Mouse (Mus musculus): ENCODE results near the gene Fntb.

The Fntb gene

DNA sequence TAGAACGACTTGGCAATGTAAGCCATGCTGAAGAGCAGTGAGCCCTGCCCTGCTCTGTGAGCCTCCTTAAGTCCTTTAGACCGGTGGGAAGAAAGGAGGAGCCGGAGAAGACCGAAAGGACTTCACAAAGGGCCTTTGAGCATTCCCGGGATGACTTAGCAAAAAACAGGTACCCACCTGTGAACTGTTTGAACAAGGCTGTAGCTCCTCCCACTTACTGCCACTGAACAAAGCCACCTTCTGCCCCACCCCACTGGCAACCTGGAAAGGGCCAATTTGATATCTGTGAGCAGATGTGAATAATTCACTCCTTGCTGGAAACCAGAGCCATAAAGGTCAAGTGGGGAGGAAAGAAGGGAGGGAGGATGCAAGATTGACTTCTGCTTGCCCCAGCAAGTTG lies 30.0 kb downstream of the Fntb start, which contains the start of gene Gpx2:
TSS of gene Gpx2 (minus strand) at position 205 of the 400 bp plus-strand sequence.
- no peak for DNase-seq (ENCODE audit: extremely low spot score)

DNA sequence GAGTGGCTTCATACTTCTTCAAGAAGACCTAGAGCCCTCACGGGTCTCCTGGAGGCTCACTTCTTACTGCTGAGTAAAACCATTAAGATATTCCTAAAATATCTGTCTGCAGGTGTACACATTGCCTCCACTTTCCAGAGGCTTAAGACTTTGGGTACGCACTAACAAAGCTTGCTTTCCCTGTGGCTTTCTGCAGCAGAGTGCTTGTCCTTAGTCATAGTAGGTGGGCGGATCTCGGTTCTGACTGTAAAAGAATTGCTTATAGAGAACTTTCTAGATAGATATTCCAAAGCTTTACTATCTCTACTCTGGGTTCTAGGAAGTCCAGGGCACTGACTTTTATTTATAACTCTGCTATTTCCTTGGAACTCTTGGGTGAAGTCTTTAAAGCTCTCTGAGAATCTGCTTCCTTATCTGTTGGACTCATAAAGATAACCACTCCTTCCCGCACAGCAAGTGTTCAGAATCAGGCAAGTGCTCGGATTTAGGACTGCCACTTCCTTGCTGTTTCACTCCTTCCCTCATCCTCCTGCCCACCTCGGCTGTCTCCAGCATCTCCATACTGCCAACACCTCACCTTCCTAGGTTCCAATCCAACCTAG lies 31.6 kb downstream of the Fntb start:
- DNase-seq (ENCODE audit: extremely low spot score) = no peak

DNA sequence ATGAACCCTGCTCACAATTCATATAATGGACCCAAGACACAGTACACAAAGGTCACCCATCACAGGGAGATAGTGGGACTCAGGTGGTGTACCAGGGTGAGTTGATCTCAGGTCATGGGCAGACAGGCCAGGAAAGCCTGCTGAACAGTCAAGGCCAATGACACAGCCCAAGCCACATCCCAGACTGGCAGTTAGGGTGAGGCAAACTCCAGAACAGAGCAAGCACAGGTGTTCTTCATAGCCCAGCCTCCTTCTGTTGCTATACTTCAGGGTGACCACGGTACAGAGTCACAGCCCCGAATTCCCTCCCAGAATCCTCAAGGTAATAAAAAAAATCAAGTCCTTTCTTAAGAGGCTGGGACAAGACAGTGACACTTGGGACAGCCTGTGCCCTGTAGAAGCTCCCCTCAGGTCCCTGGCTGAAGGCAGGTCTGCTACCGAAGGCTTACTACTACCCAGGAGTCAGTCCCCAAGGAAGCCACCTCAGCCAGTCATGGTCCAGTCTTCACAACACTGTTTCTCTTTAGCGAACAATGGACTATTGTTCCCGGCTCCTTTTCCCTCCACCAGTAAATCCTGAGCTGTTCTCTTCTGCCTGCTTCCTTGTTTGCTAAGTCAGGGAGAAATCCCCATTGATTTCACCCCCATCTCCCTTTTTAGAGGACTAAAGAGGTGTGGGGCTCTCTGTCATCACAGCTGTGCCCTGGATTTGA lies 32.8 kb downstream of the Fntb start:
- no peak for DNase-seq (ENCODE audit: extremely low spot score)

DNA sequence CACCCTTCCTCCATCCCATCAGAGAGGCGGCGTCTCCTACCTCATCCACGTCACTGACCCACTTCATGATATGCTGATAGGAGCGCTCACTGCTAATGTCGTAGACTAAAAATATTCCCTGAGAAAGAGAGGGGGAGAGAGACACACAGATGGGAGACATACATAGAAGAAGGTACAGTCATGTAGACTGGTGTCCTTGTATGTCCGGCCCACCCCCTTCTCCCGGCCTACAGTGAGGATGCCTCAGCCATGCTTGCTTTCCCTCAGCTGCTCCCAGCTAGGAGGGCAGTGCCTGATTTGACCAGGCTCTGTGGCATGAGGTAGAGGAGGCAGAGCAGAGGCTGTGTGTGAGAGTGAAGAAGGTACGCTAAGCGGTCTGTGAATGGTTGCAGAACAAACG lies 37.6 kb downstream of the Fntb start:
- DNase-seq (ENCODE audit: extremely low spot score) = no peak

DNA sequence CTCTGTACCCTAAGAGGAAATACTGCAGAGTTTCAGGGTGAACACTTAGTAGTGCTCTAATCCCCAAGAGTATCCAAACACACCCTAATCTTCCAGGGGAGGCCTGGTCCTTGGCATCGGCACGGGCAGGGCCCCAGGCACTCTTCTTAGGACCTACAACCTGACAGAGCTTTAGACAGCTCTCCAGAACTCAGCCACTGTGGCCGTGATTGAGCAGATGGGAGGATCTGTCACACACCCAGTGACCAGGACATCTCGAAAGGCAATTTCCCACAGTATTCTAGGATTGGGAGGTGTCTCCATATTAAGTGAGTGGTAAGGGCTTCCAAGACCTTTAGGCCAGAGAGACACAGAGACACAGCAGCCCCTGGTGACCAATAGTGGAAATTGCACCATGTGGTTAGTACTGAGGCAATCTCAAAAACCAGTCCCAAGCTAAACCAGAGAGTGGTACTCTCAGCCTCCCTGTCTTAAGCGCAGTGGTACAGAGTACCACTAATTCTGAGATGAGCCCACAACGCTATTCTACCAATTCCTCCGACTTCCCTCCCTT lies 38.4 kb downstream of the Fntb start:
- DNase-seq (ENCODE audit: extremely low spot score) = peak; percentile 60

DNA sequence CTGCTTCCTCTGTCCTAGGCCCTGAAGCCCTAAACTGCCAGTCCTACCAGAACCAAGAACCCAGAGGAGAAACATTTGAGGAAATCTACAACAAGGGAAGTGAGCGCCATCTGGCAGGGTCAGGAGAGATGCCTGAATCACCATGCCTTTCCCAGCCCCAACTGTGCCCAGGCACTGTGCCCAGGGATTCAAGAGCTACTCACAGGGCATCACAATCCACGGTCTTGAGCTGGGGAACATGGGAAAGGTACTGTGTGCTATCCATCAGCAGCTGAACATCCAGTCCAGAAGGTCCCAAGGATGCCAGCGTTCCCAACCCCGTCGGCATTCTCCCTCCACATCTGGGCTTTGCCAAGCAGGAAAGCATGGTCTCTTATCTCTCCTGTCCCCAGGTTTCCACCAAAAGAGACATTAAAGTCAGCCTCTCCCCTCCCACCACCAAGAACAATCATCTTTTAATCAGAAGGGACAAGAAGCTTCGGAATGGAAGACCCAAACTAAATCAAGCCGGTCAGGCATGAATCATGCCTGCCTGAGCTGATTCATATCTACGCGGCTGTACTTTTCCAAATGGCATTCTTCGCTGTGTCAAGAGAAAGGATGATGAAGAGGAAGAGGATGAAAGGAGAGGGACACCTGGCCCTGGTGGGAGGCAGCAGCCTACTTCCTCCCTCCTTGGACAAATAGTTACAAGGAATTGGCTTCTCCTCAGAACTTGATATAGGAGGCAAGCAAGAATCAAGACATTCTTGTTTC lies 39.8 kb downstream of the Fntb start:
- DNase-seq (ENCODE audit: extremely low spot score) = no peak

DNA sequence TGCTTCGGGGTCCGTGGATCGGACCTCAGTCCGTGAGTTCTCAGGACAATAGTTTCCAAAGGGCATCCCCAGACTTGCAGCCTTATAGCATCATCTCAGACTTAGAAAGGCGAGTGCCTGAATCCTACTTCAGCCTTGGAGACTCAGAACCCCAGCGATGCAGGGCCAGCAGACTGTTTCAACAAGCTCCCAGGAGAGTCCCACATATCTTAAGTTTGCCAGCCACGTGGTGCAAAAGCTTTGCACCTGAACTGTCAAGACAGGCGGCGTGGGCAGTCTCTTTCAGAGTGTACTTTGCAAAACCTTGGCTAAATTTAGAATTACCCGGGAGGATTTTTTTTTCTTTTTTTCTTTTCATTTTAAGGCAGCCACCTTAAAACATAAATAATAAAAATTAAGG lies 42.4 kb downstream of the Fntb start:
- no peak for DNase-seq (ENCODE audit: extremely low spot score)

DNA sequence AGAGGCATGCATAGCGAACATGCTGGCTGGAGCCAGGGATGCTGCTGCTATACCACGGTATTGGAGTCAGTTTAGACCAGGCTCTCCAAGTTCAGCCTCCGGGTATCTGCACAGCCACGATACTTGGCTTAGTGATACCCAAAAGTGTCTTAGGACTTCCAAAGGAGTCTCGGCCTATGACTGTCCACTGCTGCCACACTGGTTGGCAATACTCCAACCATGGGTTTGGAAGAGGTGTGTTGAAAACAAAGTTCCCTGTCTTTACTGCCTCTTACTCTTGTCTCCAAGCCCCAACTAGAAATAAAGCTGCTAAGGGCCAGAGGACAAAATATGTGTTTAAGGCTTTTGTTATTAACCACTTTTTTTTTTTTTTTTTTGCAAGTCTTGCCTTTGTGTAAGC lies 45.1 kb downstream of the Fntb start:
- no peak for DNase-seq (ENCODE audit: extremely low spot score)

DNA sequence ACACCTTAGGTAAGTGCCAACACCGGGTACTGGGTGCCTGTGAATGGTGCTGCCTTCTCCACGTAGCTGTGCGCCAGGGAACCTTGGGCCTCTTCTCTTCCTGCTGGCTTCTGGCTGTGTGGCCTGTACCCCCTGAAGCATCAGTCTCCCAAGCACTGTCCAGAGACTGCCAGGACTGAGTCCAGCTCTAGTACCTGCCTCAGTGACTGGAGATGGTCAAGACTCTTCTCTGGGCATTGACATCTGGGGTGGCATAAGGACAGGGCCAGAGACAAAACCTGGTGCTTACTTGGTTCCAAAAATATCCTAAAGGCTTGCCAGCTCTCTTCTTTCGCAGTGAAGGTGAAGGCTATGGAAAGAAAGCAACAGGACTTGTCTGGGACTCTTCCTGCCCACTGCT lies 45.6 kb downstream of the Fntb start:
- DNase-seq (ENCODE audit: extremely low spot score) = no peak

DNA sequence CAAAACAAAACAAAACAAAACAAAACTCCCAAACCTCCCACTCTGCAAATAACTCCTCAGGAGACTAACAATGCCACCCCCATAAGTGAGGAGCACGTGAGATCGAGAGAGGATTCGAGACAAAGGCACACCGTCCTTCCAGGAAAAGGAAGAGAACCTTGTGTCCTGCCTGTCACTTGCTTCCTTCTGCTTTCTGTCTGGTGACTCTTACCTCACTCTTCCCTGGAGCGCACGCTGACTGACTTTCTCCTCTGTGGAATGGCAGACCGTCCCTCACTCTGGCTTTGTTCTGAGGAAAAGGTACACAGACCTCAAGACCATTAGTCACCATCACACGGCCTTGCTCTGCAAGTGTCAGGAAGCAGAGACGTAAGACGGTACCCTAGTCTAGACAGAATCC lies 48.2 kb downstream of the Fntb start:
- DNase-seq (ENCODE audit: extremely low spot score) = no peak

DNA sequence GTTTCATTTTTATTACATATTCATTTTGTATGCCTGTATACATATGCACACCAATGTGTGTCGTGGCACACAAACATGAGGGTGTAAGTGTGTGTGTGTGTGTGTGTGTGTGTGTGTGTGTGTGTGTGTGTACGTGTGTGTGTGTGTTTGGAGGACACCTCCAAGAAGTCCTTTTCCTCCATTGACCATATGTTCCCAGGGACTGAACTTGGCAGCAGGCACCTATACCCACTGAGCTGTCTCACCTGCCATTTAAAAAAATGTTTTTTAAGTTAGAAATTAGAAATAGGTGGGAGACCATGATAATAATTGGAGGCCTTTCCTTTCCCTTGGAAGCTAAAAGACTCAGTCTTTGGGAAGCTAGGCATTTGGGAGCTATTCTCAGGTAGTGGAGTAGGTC lies 48.7 kb downstream of the Fntb start:
- DNase-seq (ENCODE audit: extremely low spot score) = no peak

DNA sequence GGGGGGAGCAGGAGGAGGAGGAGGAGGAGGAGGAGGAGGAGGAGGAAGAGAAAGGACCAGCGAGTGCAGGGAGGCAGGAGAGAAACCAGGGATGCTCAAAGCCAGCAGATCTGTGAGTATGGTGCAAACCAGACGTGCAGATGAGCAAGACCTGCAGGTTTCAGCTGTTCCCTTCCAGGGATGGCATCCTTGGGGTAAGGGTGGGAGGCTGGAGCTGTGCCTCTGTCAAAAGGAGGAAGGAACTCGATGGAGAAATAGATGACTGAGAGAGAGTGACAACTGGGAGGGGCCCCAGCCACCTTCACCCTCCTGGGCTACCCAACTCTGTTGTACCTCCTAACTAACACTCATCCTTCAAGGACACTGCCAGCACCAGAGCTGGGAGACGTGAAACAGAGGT lies 51.3 kb downstream of the Fntb start:
- no peak for DNase-seq (ENCODE audit: extremely low spot score)

DNA sequence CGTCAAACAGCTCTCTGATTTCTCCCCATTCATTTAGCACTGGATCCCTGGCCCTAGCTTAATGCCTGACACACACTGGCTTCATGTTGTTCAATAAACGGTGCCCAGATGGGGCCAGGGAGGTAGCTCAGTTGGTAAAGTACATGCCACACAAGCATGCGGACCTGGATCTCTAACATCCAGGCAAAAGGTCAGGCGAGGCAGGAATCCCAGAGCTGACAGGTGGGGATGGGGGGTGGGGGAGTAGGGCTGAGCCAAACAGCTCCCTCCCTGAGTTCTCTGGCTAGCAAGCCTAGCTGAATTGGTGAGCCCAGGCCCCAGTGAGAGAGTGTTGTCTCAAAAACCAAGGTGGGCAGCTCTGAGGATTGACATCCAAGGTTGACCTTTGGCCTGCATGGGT lies 51.8 kb downstream of the Fntb start:
- no peak for DNase-seq (ENCODE audit: extremely low spot score)

DNA sequence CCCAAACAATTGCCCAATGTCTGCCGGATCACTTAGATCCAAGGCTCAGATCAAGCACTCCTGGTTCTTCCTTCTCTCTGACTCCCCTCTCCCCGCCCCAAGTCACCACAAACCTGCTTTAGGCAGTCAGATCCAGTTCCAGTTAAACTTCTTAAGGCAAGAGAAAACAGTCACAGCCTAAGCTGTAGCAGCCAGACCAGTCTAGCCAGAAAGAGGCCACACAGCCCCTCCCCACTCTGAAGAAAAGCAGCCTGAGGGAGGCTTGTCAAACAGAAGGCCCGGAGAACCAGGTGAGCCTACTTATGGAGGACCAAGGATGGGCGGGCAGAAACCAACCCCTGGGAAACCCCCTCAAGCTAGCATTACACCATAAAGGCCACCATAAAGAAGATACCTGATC lies 52.7 kb downstream of the Fntb start:
- peak; percentile 27 for DNase-seq (ENCODE audit: extremely low spot score)

DNA sequence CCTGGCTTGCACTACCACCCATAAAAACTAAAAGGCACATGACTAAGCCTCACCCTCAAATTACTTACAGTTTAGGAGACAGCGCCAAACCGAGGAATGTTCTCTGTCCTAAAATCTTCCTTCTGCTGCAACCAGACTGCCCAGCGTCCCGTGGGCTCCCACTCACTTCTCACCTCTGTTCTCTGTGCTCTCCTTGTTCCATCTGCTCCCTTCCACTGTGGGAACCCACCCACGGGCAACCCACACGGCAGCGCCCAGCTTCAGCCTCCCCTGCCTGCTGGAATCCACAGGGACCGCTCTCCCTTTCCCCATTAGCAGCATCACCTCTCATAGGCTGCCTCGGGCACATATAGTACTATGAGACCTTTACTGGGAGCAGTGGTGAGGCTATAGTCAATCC lies 53.5 kb downstream of the Fntb start:
- no peak for DNase-seq (ENCODE audit: extremely low spot score)

DNA sequence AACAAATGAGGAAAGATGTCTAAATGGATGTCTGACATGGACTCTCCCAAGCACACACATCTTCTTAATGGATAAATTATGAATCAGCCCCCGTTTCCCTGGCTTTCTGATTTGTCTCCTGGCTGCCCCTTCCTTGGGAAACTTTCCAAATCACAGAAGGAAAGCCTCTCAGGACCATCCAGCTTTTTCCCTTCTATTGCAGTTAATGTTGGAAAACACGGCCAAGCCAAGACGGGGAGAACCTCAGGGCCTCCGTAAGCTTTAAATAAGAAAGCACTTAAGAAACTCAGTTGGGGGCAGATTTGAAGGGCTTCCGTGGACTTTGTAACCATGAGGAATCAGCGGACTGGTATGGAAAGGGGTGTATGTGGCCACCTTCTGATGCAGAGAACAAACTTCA lies 54.4 kb downstream of the Fntb start:
- DNase-seq (ENCODE audit: extremely low spot score) = no peak

DNA sequence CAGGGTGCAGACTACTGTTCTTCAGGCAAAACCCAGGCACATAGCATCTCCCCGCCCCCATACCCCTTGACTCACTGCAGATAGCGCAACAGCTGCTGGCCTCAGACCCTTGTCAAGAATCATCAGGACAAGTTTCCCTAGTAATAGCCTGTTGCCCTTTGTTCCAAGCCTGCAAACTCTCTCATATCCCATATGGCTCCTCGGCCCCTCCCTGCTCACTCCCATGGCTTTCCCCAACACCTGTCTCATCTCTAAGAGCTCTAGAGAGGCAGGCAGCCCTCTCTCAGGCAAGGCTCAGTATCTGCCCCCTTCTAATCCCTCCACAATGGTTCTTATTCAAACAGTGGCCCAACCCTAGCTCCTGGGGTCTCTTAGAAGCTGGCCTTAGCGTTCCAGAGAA lies 55.2 kb downstream of the Fntb start:
- DNase-seq (ENCODE audit: extremely low spot score) = no peak

DNA sequence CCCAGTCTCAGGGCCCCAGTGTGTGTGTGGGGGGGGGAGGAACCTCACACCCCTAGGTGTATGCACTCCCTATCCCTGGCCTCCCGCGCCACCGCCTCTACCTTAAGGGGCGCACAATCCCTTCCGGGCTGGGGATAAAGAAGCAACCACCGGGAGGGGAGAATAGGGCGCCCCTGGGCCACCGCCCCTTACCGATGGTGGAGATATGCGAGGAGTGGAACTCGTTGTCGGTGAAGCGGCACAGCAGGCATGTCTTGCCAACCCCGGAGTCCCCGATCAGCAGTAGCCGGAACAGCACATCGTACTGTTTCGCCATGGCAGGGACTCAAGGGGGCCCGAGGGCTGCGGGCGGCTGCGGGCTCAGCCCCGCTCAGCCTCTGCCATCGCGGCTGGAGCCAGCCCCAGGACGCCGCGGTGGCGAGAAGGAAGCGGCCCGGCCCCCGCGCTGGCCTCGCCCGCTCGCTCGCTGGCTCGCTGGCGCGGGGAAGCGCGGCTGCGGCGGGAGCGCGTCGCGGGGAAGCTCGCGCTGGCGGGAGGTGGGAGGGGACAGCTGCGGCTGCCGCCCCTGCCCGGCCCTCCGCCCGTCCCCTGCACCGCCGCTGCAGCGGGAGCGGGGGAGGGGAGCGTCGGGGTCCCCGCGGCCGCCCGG lies 56.7 kb downstream of the Fntb start:
- DNase-seq (ENCODE audit: extremely low spot score) = peak; percentile 55

DNA sequence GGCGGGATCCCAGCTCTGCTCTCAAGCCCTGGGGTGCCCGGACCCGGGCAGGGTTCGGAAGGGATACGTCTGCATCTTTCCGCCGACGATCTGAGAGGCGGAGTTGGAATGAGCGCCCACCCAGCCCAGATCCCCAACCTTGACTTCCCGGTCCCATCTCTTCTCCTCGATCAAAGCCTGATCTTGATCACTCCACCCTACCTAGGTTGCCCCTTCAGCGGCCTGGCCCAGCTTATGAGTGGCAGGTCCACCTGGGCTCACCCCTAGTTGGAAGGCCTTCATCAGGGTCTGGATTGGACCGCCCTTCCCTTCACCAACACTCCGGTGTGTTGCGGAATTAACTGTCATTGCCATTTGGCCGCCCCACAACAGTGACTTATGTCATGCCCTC lies 57.3 kb downstream of the Fntb start, which contains the start of gene Rab15:
TSS of gene Rab15 (minus strand) at position 258 of the 391 bp plus-strand sequence.
- peak; percentile 37 for DNase-seq (ENCODE audit: extremely low spot score)

DNA sequence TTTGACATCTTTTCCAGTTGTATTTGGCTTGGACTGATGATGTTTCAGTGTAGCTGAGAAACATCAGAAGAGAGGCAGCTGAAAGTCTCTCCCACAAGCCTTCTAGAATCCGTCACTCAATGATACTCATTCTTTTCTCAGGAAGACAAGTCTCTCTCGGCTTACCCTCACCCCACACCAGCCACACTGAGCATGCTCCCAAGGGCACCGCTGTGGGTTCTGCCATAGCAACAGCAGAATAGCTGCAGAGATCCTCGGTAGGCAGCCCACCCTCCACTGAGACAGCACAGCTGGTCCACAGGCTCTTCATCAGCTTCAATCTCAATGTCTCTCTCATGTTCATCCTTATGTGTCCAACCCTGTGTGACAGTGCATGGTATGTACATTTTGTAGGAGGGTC lies 59.9 kb downstream of the Fntb start:
- DNase-seq (ENCODE audit: extremely low spot score) = no peak

DNA sequence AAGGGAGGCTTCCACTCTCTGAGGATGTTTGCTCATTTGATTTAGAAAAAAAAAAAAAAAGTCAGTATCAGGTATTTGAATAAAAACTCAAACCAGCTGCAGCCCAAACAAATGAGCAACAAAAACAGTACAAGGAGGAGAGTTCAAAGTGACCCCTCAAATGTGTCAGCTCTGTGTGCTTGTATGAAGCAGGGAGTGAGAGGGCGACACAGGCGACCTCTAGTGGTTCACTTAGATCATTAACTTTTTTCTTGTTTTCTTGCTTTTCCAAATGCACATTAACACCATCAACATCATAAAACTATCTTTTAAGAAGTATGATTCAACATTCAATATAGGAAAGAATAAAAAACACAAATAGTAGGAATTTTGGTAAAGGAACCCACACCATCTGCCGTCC lies 67.3 kb downstream of the Fntb start:
- peak; percentile 46 for DNase-seq (ENCODE audit: extremely low spot score)
